Mouse (Mus musculus) urinary bladder, postnatal 0 days (tissue): ENCODE data around the gene Cdh4. TPM values are rescaled to one million over a fixed set of nuclear protein-coding genes. Genes with fewer than 3 reads are reported as not detected.

Source experiments
- polyA plus RNA-seq: library from polyadenylated mRNA; unstranded; fragments of >200 nt; fragmentation: Nextera tagmentation; extraction: Ambion mirVana; gene quantifications from 2 replicates; pipeline ENCODE4 v1.2.1, GENCODE M21; 2015

The Cdh4 gene
- polyA plus RNA-seq: 7.6 and 8.4 TPM in 2 replicates

DNA sequence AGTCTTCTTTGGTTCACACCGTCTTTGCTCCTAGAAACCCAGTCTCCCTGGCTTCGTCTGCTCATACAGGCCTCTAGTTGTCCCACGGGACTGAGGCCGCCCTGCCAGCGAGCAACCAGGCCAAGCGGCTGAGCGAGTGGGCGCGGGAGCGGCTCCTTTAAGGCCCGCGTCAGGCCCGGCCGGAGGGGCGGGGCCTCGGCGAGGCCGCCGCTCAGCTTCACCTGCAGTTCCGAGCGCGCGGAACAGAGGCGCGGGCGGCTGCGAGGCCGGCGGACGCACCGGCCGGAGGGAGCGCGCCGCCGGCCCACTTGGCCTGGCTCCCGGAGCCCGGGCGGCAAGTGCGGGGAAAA, at the start of gene Cdh4:
TSS of gene Cdh4 (plus strand) at position 241 of the 350 bp plus-strand sequence.

